Mouse (Mus musculus): ENCODE data around the gene Gm5485. TPM values are rescaled to one million over a fixed set of nuclear protein-coding genes. Genes with fewer than 3 reads are reported as not detected.
A peak's percentile ranks its signal among the peaks of the same experiment; 100 is the strongest.

Gm5485 gene
- total and polyA plus RNA-seq, 2 experiments = not detected

GRCm38 (mm10) chr16:48431027-48431426 lies 18.8 kb upstream of the Gm5485 start, which contains the start of gene Morc1:
Morc1 (plus strand) TSS chr16:48431237.
- Histone ChIP-seq H3K4me1 (ENCODE audit: control insufficient read depth, insufficient read depth, low read length) (no peaks in the 10 kb centered on the region), H3K36me3 (ENCODE audit: control insufficient read depth, insufficient read depth, low read length) (no peaks in the 10 kb centered on the region), H3K9ac (ENCODE audit: low read depth, low read length) (no peak within 1 kb of the TSS), H3K27me3 (ENCODE audit: control insufficient read depth, insufficient read depth, low read length) (no peaks in the 10 kb centered on the region), H3K79me2 (ENCODE audit: control insufficient read depth, insufficient read depth, low read length) (no peaks in the 10 kb centered on the region), H3K27ac (replicated peaks; ENCODE audit: insufficient read depth, low read depth, low read length) (no peak within 1 kb of the TSS), H3K4me3 (ENCODE audit: insufficient read depth, low read depth, low read length) (no peak within 1 kb of the TSS)
- WGBS = 91% methylated on average over 15 of the region's 15 CpGs
- no peak for DNase-seq (ENCODE audit: extremely low read depth, low read depth, low spot score)
- no peak for TF ChIP-seq POLR2A (IDR thresholded peaks at IDR 0.05; ENCODE audit: extremely low read depth, insufficient read depth, low read length)
- TF ChIP-seq CTCF (IDR thresholded peaks at IDR 0.05; ENCODE audit: low read depth, low read length) = peak; percentile 2; the same call in 1 of the 2 replicates

- 80% methylated on average over 1 of the region's 1 CpGs for WGBS
- no peak overlapping the region for H3K9ac ChIP-seq (ENCODE audit: low read depth, low read length)
- H3K36me3 ChIP-seq (ENCODE audit: control insufficient read depth, insufficient read depth, low read length) = no peaks in the 10 kb centered on the region
- DNase-seq (ENCODE audit: extremely low read depth, low read depth, low spot score) = no peak
- no peak overlapping the region for H3K27ac ChIP-seq (replicated peaks; ENCODE audit: insufficient read depth, low read depth, low read length)
- H3K4me1 ChIP-seq (ENCODE audit: control insufficient read depth, insufficient read depth, low read length) = no peaks in the 10 kb centered on the region
- TF ChIP-seq POLR2A (IDR thresholded peaks at IDR 0.05; ENCODE audit: extremely low read depth, insufficient read depth, low read length) (no peak), CTCF (IDR thresholded peaks at IDR 0.05; ENCODE audit: low read depth, low read length) (no peak)
- H3K27me3 ChIP-seq (ENCODE audit: control insufficient read depth, insufficient read depth, low read length) = no peaks in the 10 kb centered on the region
- no peaks in the 10 kb centered on the region for H3K79me2 ChIP-seq (ENCODE audit: control insufficient read depth, insufficient read depth, low read length)
- H3K4me3 ChIP-seq (ENCODE audit: insufficient read depth, low read depth, low read length) = no peak overlapping the region
These were observed 17.2 kb upstream of the Gm5485 start for GRCm38 (mm10) chr16:48429427-48429826.

- Histone ChIP-seq H3K27ac (replicated peaks; ENCODE audit: insufficient read depth, low read depth, low read length) (no peak overlapping the region), H3K4me1 (ENCODE audit: control insufficient read depth, insufficient read depth, low read length) (peaks cover 3% of the 10 kb centered on the region), H3K27me3 (ENCODE audit: control insufficient read depth, insufficient read depth, low read length) (no peaks in the 10 kb centered on the region), H3K4me3 (ENCODE audit: insufficient read depth, low read depth, low read length) (no peak overlapping the region), H3K36me3 (ENCODE audit: control insufficient read depth, insufficient read depth, low read length) (no peaks in the 10 kb centered on the region), H3K9ac (ENCODE audit: low read depth, low read length) (no peak overlapping the region), H3K79me2 (ENCODE audit: control insufficient read depth, insufficient read depth, low read length) (no peaks in the 10 kb centered on the region)
- TF ChIP-seq CTCF (IDR thresholded peaks at IDR 0.05; ENCODE audit: low read depth, low read length) = no peak
- TF ChIP-seq POLR2A (IDR thresholded peaks at IDR 0.05; ENCODE audit: extremely low read depth, insufficient read depth, low read length) = no peak
- peak; percentile 87 for DNase-seq (ENCODE audit: extremely low read depth, low read depth, low spot score)
- WGBS = 21% methylated on average over 4 of the region's 4 CpGs
These were observed 11.9 kb upstream of the Gm5485 start for GRCm38 (mm10) chr16:48424069-48424468.

GRCm38 (mm10) chr16:48422501-48422900 lies 10.3 kb upstream of the Gm5485 start:
- peak; percentile 65 for DNase-seq (ENCODE audit: extremely low read depth, low read depth, low spot score)
- WGBS = 40% methylated on average over 2 of the region's 2 CpGs
- peaks cover 3% of the 10 kb centered on the region for H3K4me1 ChIP-seq (ENCODE audit: control insufficient read depth, insufficient read depth, low read length)

GRCm38 (mm10) chr16:48419035-48419434 lies 6.8 kb upstream of the Gm5485 start:
- H3K4me1 ChIP-seq (ENCODE audit: control insufficient read depth, insufficient read depth, low read length) = peaks cover 3% of the 10 kb centered on the region
- no peak overlapping the region for H3K9ac ChIP-seq (ENCODE audit: low read depth, low read length)
- no peak overlapping the region for H3K4me3 ChIP-seq (ENCODE audit: insufficient read depth, low read depth, low read length)
- no peaks in the 10 kb centered on the region for H3K36me3 ChIP-seq (ENCODE audit: control insufficient read depth, insufficient read depth, low read length)
- TF ChIP-seq POLR2A (IDR thresholded peaks at IDR 0.05; ENCODE audit: extremely low read depth, insufficient read depth, low read length) = no peak
- TF ChIP-seq CTCF (IDR thresholded peaks at IDR 0.05; ENCODE audit: low read depth, low read length) = no peak
- H3K27ac ChIP-seq (replicated peaks; ENCODE audit: insufficient read depth, low read depth, low read length) = no peak overlapping the region
- no peak for DNase-seq (ENCODE audit: extremely low read depth, low read depth, low spot score)
- H3K27me3 ChIP-seq (ENCODE audit: control insufficient read depth, insufficient read depth, low read length) = no peaks in the 10 kb centered on the region
- 77% methylated on average over 2 of the region's 2 CpGs for WGBS
- no peaks in the 10 kb centered on the region for H3K79me2 ChIP-seq (ENCODE audit: control insufficient read depth, insufficient read depth, low read length)

More at GRCm38 (mm10) chr16:48422501-48422900, 10.3 kb upstream of the Gm5485 start:
- no peak overlapping the region for H3K27ac ChIP-seq (replicated peaks; ENCODE audit: insufficient read depth, low read depth, low read length)
- no peak for TF ChIP-seq CTCF (IDR thresholded peaks at IDR 0.05; ENCODE audit: low read depth, low read length)
- no peak for TF ChIP-seq POLR2A (IDR thresholded peaks at IDR 0.05; ENCODE audit: extremely low read depth, insufficient read depth, low read length)
- H3K27me3 ChIP-seq (ENCODE audit: control insufficient read depth, insufficient read depth, low read length) = no peaks in the 10 kb centered on the region
- no peaks in the 10 kb centered on the region for H3K79me2 ChIP-seq (ENCODE audit: control insufficient read depth, insufficient read depth, low read length)
- no peak overlapping the region for H3K9ac ChIP-seq (ENCODE audit: low read depth, low read length)
- H3K36me3 ChIP-seq (ENCODE audit: control insufficient read depth, insufficient read depth, low read length) = no peaks in the 10 kb centered on the region
- H3K4me3 ChIP-seq (ENCODE audit: insufficient read depth, low read depth, low read length) = no peak overlapping the region

- WGBS = 78% methylated on average over 3 of the region's 3 CpGs
- Histone ChIP-seq H3K9ac (ENCODE audit: low read depth, low read length) (no peak overlapping the region), H3K27ac (replicated peaks; ENCODE audit: insufficient read depth, low read depth, low read length) (no peak overlapping the region), H3K79me2 (ENCODE audit: control insufficient read depth, insufficient read depth, low read length) (no peaks in the 10 kb centered on the region), H3K27me3 (ENCODE audit: control insufficient read depth, insufficient read depth, low read length) (no peaks in the 10 kb centered on the region), H3K4me1 (ENCODE audit: control insufficient read depth, insufficient read depth, low read length) (peaks cover 3% of the 10 kb centered on the region), H3K36me3 (ENCODE audit: control insufficient read depth, insufficient read depth, low read length) (no peaks in the 10 kb centered on the region), H3K4me3 (ENCODE audit: insufficient read depth, low read depth, low read length) (no peak overlapping the region)
- DNase-seq (ENCODE audit: extremely low read depth, low read depth, low spot score) = peak; percentile 50
- TF ChIP-seq POLR2A (IDR thresholded peaks at IDR 0.05; ENCODE audit: extremely low read depth, insufficient read depth, low read length) = no peak
- no peak for TF ChIP-seq CTCF (IDR thresholded peaks at IDR 0.05; ENCODE audit: low read depth, low read length)
These were observed 6.3 kb upstream of the Gm5485 start for GRCm38 (mm10) chr16:48418557-48418956.

All from liver, adult 2 months (tissue).